Mouse (Mus musculus) limb, embryonic 12.5 days (tissue): ENCODE results near the gene Sars2. TPM values are rescaled to one million over a fixed set of nuclear protein-coding genes. Genes with fewer than 3 reads are reported as not detected.
"Not testable (repeated sequence)": the region's sequence is repeated elsewhere in the genome, so short reads cannot be mapped to it uniquely, and the experiment has no call there.

ENCODE experiments used
- ATAC-seq: fragments of 200-750 bp; cut with Nextera tagmentation; 2 replicates; pipeline ENCODE4 v1.8.0; 2017; ENCODE audit warnings: low read depth, moderate TSS enrichment; ENCODE audit not compliant: insufficient number of reproducible peaks, insufficient read depth, low FRiP score, low TSS enrichment
- H3K27ac ChIP-seq: fragments of 300-500 bp; sonication (generic); 2 replicates; pipeline ENCODE4 v1.5.1; 2016; ENCODE audit warnings: mild to moderate bottlenecking, moderate library complexity
- H3K27me3 ChIP-seq: fragments of 300-500 bp; sonication (generic); 2 replicates; pipeline ENCODE4 v1.6.1; 2016; ENCODE audit warnings: mild to moderate bottlenecking, moderate library complexity
- H3K36me3 ChIP-seq: fragments of 300-500 bp; sonication (generic); 2 replicates; pipeline ENCODE4 v1.6.1; 2016; ENCODE audit warnings: mild to moderate bottlenecking, moderate library complexity
- H3K4me1 ChIP-seq: fragments of 300-500 bp; sonication (generic); replicated peaks from 2 replicates; pipeline ENCODE4 v1.6.1; 2016
- H3K4me2 ChIP-seq: fragments of 300-500 bp; sonication (generic); 2 replicates; pipeline ENCODE4 v1.6.1; 2016; ENCODE audit warnings: mild to moderate bottlenecking, moderate library complexity
- H3K4me3 ChIP-seq: fragments of 300-500 bp; sonication (generic); replicated peaks from 2 replicates; pipeline ENCODE4 v1.5.1; 2016; ENCODE audit warnings: mild to moderate bottlenecking
- H3K9ac ChIP-seq: fragments of 300-500 bp; sonication (generic); replicated peaks from 2 replicates; pipeline ENCODE4 v1.6.1; 2016; ENCODE audit warnings: mild to moderate bottlenecking, moderate library complexity
- H3K9me3 ChIP-seq: fragments of 300-500 bp; sonication (generic); 2 replicates; pipeline ENCODE4 v1.6.1; 2016; ENCODE audit warnings: mild to moderate bottlenecking, moderate library complexity
- WGBS: fragments of 180-500 bp; shearing (Covaris S2); methylation state at CpG from one replicate; pipeline ENCODE4 v1.1.7; 2016; 5-methylcytosine and 5-hydroxymethylcytosine counted together
- polyA plus RNA-seq: library from polyadenylated mRNA; unstranded; fragments of >200 nt; fragmentation: Nextera tagmentation; extraction: Ambion mirVana; gene quantifications from 2 replicates; pipeline ENCODE4 v1.2.1, GENCODE M21; 2016

Sars2 gene
- 32.4 and 33.1 TPM in 2 replicates for polyA plus RNA-seq

- WGBS = under 1% methylated on average over 39 of the region's 39 CpGs
- Histone ChIP-seq H3K36me3 (peaks cover 62% of the 10 kb centered on the region), H3K27ac (peak within 1 kb of the TSS; percentile 77), H3K4me2 (peak within 1 kb of the TSS; percentile 87), H3K4me1 (peaks cover 8% of the 10 kb centered on the region; the same call in 1 of the 2 replicates), H3K4me3 (peak within 1 kb of the TSS; percentile 61), H3K27me3 (no peaks in the 10 kb centered on the region), H3K9ac (peak within 1 kb of the TSS; percentile 76), H3K9me3 (no peaks in the 10 kb centered on the region)
- peak; percentile 99 for ATAC-seq
Measured at GRCm38 (mm10) chr7:28741709-28742438, at the start of gene Sars2, which contains the start of gene Mrps12. Gene Sars2 (plus strand): TSS chr7:28741992. Gene Mrps12 (minus strand): TSS chr7:28741820.

DNA sequence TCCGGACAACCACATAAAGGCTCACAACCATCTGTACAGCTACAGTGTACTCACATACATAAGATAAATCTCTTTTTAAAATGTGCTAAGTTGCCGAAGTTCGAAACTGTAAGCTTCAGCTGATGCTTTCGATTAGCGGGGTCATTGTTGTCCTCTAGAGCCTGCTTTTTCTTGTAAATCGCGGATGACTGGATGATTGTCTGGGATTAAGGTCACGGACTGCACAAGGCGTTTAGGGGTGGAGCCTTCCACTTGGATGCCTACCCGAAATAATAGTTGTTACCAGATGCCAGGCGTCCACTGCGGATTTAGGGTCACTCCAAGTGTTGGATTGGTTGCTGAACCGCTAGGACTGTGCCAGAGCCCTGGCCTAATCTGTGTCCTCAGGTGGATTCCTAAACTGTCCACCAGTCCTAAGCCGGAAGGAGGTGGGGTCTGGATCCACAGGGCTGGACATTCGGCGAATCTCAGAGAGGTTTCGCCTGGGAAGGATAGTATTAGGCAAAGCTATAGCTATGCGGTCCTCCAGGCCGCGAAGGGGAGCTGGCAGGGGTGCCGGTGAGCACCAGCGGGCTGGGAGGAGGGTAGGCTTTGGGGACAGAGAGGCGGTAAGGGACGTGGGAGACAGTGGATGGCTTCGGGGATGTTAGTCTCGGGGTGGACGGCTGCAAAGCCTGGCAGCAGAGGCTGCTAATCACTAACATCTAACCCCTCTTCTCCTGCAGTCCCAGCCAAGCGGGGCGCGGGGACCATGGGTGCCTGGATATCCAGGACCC is 49.1 kb upstream of the Sars2 start, which contains the start of gene Fbxo27:
TSS of gene Fbxo27 (plus strand) at position 305 of the 776 bp plus-strand sequence.
- 34% methylated on average over 30 of the region's 30 CpGs for WGBS
- H3K4me3 ChIP-seq = peak within 1 kb of the TSS; percentile 55
- H3K9ac ChIP-seq = peak within 1 kb of the TSS; percentile 42
- peaks cover 16% of the 10 kb centered on the region for H3K27me3 ChIP-seq
- peaks cover 21% of the 10 kb centered on the region for H3K4me1 ChIP-seq
- H3K4me2 ChIP-seq = peak within 1 kb of the TSS; percentile 92
- no peaks in the 10 kb centered on the region for H3K9me3 ChIP-seq
- H3K36me3 ChIP-seq = no peaks in the 10 kb centered on the region
- no peak for ATAC-seq
- peak within 1 kb of the TSS; percentile 8; the same call in 1 of the 2 replicates for H3K27ac ChIP-seq

DNA sequence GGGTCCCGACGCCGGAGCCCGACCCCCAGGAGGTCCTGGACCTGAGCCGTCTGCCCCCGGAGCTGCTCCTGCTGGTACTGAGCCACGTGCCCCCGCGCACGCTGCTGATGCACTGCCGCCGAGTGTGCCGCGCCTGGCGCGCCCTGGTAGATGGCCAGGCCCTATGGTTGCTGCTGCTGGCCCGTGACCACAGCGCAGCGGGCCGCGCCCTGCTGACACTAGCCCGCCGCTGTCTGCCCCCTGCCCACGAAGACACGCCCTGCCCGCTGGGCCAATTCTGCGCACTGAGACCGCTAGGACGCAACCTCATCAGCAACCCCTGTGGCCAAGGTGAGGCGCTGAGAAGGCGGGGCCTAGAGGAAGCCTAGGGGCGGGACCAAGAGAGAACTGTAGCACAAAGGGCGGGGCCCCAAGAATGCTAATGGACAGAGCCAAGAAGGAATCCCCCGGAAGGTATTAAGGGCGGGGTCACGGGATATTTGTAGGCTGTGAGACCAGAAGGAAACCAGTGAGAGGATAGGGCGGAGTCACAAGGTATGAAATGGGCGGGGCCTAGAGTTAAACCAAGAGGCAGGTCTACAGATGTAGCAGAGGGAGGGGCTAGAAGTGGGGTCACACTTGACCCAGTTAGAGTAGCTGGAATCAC is 48.3 kb upstream of the Sars2 start:
- Histone ChIP-seq H3K27me3 (peaks cover 16% of the 10 kb centered on the region), H3K27ac (peak overlapping the region; percentile 8; the same call in 1 of the 2 replicates), H3K9ac (peak overlapping the region; percentile 42), H3K4me2 (peak overlapping the region; percentile 92), H3K4me3 (peak overlapping the region; percentile 55), H3K36me3 (no peaks in the 10 kb centered on the region), H3K9me3 (no peaks in the 10 kb centered on the region), H3K4me1 (peaks cover 21% of the 10 kb centered on the region)
- peak; percentile 66 for ATAC-seq
- 2% methylated on average over 38 of the region's 38 CpGs for WGBS

- no peaks in the 10 kb centered on the region for H3K9me3 ChIP-seq
- H3K9ac ChIP-seq = no peak overlapping the region; the same call in 1 of the 2 replicates
- ATAC-seq = no peak
- 0 out of 2 replicates have a peak overlapping the region, but pooled peaks have one; percentile 17 for H3K27ac ChIP-seq
- peak overlapping the region; percentile 92 for H3K4me2 ChIP-seq
- H3K4me3 ChIP-seq = peak overlapping the region; percentile 22
- H3K4me1 ChIP-seq = peaks cover 21% of the 10 kb centered on the region
- WGBS = 7% methylated on average over 14 of the region's 14 CpGs
- peaks cover 16% of the 10 kb centered on the region for H3K27me3 ChIP-seq
- no peaks in the 10 kb centered on the region for H3K36me3 ChIP-seq
Measured at GRCm38 (mm10) chr7:28694423-28694822, 47.4 kb upstream of the Sars2 start.

DNA sequence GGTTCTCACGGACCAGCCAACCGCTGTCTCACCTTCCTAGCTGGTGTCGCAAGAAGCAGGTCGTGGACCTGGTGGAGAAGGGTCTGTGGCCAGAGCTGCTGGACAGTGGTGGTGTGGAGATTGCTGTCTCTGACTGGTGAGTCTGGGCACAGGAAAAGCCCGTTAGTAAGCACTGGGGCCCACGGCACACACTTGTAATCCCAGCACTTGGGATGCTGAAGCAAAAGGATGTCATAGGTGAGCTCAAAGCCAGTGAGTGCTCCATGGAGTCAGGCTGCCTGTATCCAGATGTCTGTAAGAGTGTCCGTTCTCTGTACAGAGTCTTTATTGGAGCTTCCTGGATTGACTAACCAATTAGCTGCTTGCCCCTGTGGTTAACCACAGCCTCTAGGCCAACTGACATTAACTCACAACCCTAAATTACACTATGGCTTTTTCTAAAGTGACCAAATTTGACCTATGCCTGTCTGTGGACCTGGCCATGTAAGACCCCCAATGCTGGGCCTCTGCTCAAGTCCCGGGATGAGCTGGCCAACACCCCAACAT is 46.8 kb upstream of the Sars2 start:
- Histone ChIP-seq H3K4me1 (peaks cover 21% of the 10 kb centered on the region), H3K36me3 (no peaks in the 10 kb centered on the region), H3K4me3 (peak overlapping the region; percentile 22), H3K9ac (no peak overlapping the region; the same call in 1 of the 2 replicates), H3K27ac (no peak overlapping the region), H3K4me2 (peak overlapping the region; percentile 92), H3K9me3 (0 out of 2 replicates have a peak, but pooled peaks cover under 1% of the 10 kb centered on the region), H3K27me3 (peaks cover 13% of the 10 kb centered on the region)
- ATAC-seq = no peak
- WGBS = 53% methylated on average over 8 of the region's 8 CpGs

DNA sequence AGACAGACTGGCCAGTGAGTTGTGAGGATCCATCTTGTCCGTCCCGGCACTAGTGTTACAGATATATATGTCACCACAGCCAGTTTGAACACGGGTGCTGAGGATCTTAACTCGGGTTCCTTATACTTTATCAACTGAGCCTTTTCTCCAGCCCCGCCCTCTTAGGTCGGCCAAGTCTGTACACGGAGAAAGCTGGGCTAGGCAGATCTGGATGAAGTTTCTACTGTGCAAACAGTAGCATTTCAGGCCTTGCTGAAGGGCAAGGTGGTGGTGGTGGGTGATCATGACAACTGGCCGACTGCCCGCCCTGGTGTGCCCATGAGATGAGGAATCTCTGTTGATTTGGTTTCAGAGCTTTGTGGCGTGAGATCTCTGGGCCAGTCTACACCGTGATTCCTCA is 44.5 kb upstream of the Sars2 start:
- peaks cover 13% of the 10 kb centered on the region for H3K27me3 ChIP-seq
- WGBS = 93% methylated on average over 11 of the region's 11 CpGs
- ATAC-seq = no peak

GRCm38 (mm10) chr7:28700269-28700668 is 41.5 kb upstream of the Sars2 start:
- 94% methylated on average over 4 of the region's 4 CpGs for WGBS
- H3K36me3 ChIP-seq = no peaks in the 10 kb centered on the region
- ATAC-seq = no peak
- no peaks in the 10 kb centered on the region for H3K27me3 ChIP-seq
- H3K27ac ChIP-seq = no peak overlapping the region
- H3K9ac ChIP-seq = no peak overlapping the region
- peaks cover 9% of the 10 kb centered on the region; the same call in 1 of the 2 replicates for H3K9me3 ChIP-seq
- no peaks in the 10 kb centered on the region for H3K4me1 ChIP-seq
- no peak overlapping the region for H3K4me3 ChIP-seq
- H3K4me2 ChIP-seq = no peak overlapping the region

More for the DNA sequence above, 44.5 kb upstream of the Sars2 start:
- H3K27ac ChIP-seq = no peak overlapping the region
- no peak overlapping the region for H3K4me3 ChIP-seq
- H3K9me3 ChIP-seq = peaks cover 9% of the 10 kb centered on the region; the same call in 1 of the 2 replicates
- H3K36me3 ChIP-seq = no peaks in the 10 kb centered on the region
- H3K4me1 ChIP-seq = peaks cover 21% of the 10 kb centered on the region
- no peak overlapping the region for H3K9ac ChIP-seq
- no peak overlapping the region for H3K4me2 ChIP-seq

- H3K4me1 ChIP-seq, H3K4me2 ChIP-seq, H3K36me3 ChIP-seq, H3K27ac ChIP-seq, H3K9me3 ChIP-seq, H3K27me3 ChIP-seq, H3K4me3 ChIP-seq, ATAC-seq, H3K9ac ChIP-seq: not testable (repeated sequence)
- 95% methylated on average over 12 of the region's 12 CpGs for WGBS
Measured at GRCm38 (mm10) chr7:28701306-28701705, 40.5 kb upstream of the Sars2 start.

DNA sequence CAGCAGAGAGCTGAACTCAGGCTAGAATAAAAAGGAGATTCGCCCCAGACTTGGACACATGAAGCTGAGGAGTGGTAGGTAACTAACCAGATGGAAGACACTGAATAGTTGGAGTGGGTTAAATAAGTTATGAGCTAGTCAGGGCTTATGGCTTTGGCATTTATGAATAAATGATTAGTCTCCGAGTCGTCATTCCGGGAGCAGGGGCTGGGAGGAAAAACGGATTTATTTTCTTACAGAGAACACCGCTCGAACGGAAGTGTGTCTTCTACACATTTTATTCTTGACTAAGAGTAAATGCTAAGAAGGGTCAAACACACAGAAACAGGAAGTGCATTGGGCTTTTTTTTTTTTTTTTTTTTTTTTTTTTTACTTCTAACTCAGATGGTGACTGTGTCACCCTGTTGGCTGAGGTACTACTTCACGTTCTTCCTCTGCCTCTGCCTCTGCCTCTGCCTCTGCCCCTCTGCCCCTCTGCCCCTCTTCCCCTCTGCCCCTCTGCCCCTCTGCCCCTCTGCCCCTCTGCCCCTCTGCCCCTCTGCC is 39.1 kb upstream of the Sars2 start:
- Histone ChIP-seq H3K9ac (no peak overlapping the region), H3K36me3 (no peaks in the 10 kb centered on the region), H3K27ac (no peak overlapping the region), H3K4me1 (no peaks in the 10 kb centered on the region), H3K4me2 (no peak overlapping the region), H3K4me3 (no peak overlapping the region), H3K27me3 (no peaks in the 10 kb centered on the region), H3K9me3 (peaks cover 9% of the 10 kb centered on the region; the same call in 1 of the 2 replicates)
- no peak for ATAC-seq
- WGBS = 76% methylated on average over 9 of the region's 9 CpGs

DNA sequence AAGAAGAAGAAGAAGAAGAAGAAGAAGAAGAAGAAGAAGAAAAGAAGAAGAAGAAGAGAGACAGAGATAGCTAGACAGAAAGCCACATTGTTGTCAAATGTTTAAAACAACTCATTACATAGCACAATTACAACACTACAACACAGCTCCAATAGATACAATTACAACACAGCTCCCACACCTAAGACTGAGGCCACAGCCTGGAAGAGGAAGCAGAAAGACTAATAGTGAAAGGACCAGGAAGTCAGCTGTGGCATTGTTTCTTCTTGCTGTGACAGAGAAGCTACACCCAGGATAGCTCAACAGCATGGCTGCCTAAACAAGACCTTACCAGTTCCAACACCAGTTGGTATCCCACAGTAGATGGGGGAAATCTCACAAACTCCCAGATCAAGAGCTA is 32.3 kb upstream of the Sars2 start:
- H3K27me3 ChIP-seq = no peaks in the 10 kb centered on the region
- H3K9ac ChIP-seq = no peak overlapping the region
- no peaks in the 10 kb centered on the region for H3K4me1 ChIP-seq
- ATAC-seq = no peak
- no peaks in the 10 kb centered on the region for H3K36me3 ChIP-seq
- H3K4me2 ChIP-seq = no peak overlapping the region
- no peaks in the 10 kb centered on the region for H3K9me3 ChIP-seq
- H3K27ac ChIP-seq = no peak overlapping the region
- H3K4me3 ChIP-seq = no peak overlapping the region
